Mouse (Mus musculus): ENCODE measurements around the gene Lrrc2.
A peak's percentile ranks its signal among the peaks of the same experiment; 100 is the strongest.

GRCm38 (mm10) chr9:110922759-110923158 lies 28.6 kb upstream of the Lrrc2 start:
- peak; percentile 90 for TF ChIP-seq CTCF (IDR thresholded peaks at IDR 0.05; ENCODE audit: control insufficient read depth, insufficient read depth, insufficient replicate concordance, low read depth, low read length)
- no peak for TF ChIP-seq POLR2A (IDR thresholded peaks at IDR 0.05; ENCODE audit: control insufficient read depth, low read depth, low read length)
